Mouse (Mus musculus): ENCODE data around the gene Trpv1. TPM values are rescaled to one million over a fixed set of nuclear protein-coding genes. Genes with fewer than 3 reads are reported as not detected.

Gene Trpv1
- total RNA-seq, 1 experiment from 2014 or later = not detected

Other genes starting within 250 kb of the Trpv1 start
- 2.4 and 2.6 TPM in 2 replicates for gene P2rx1, start 235.2 kb upstream of the Trpv1 start, total RNA-seq (2017)
- gene Camkk1, start 215.3 kb upstream of the Trpv1 start, total RNA-seq (2017) = 5.1 and 6.3 TPM in 2 replicates
- 17.4 and 18.7 TPM in 2 replicates for gene Ncbp3, start 186.5 kb upstream of the Trpv1 start, total RNA-seq (2017)
- 7.6 and 8.5 TPM in 2 replicates for gene Itgae, start 143.7 kb upstream of the Trpv1 start, total RNA-seq (2017)
- gene Haspin, start 96.0 kb upstream of the Trpv1 start, total RNA-seq (2017) = 3.9 and 4.3 TPM in 2 replicates
- gene P2rx5, start 73.9 kb upstream of the Trpv1 start, total RNA-seq (2017) = not detected in 2 replicates
- gene Emc6, start 57.3 kb upstream of the Trpv1 start, total RNA-seq (2017) = 15.4 and 17.8 TPM in 2 replicates
- gene Tax1bp3, start 57.2 kb upstream of the Trpv1 start, total RNA-seq (2017) = 10.2 and 17.1 TPM in 2 replicates
- gene Ctns, start 35.2 kb upstream of the Trpv1 start, total RNA-seq (2017) = 15.7 and 19.0 TPM in 2 replicates
- 1.4 and 2.4 TPM in 2 replicates for gene Shpk, start 34.8 kb upstream of the Trpv1 start, total RNA-seq (2017)
- gene Trpv3, start 33.1 kb downstream of the Trpv1 start, total RNA-seq (2017) = 0.12 TPM in 1 of 2 replicates, not detected in the other
- 1.9 TPM in 1 of 2 replicates, not detected in the other for gene Aspa, start 95.3 kb downstream of the Trpv1 start, total RNA-seq (2017)
- not detected in 2 replicates for gene Gm49340, start 95.4 kb downstream of the Trpv1 start, total RNA-seq (2017)
- gene Spata22, start 95.4 kb downstream of the Trpv1 start, total RNA-seq (2017) = not detected in 2 replicates
- gene Olfr20, start 116.5 kb downstream of the Trpv1 start, total RNA-seq (2017) = not detected in 2 replicates
- gene Olfr376, start 137.0 kb downstream of the Trpv1 start, total RNA-seq (2017) = not detected in 2 replicates
- not detected in 2 replicates for gene Olfr1, start 165.3 kb downstream of the Trpv1 start, total RNA-seq (2017)
- gene Olfr378, start 194.2 kb downstream of the Trpv1 start, total RNA-seq (2017) = not detected in 2 replicates
- gene Olfr380, start 223.2 kb downstream of the Trpv1 start, total RNA-seq (2017) = not detected in 2 replicates